ENCODE assay signal across 9 mouse cellular contexts in the genomic region with DNA sequence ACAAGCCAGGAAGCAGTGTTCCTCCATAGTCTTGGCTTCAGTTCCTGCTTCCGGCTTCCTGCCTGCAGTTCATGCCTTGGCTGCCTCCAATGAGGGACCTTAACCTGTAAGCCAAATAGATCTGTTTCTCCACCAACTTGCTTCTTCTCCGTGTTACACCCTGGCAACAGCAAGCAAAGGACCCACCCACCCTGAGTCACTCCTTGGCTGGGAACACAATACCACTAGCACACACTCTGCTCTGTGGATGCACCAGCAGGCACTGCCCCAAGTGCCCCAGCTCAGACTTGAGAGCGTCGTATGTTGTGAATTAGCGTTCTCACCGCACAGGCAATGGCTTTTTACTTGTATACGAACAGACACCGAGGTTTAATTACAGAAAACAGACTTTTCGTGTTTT. TPM values are rescaled to one million over a fixed set of nuclear protein-coding genes. Genes with fewer than 3 reads are reported as not detected.
DNase-seq lines count a peak whose midpoint lies in the region.
"Had no signal": no experiment of that assay in that cellular context is flagged by ENCODE, and none has a peak within 500 bp of the region (broad histone marks: within the 10 kb centered on the region; RNA-seq: fewer than 3 reads in every experiment).

No protein-coding gene starts in this region.

- intact Hi-C loops in gastrocnemius, postnatal 36 days (cut with DNase I) = no loop called here

- DNase-seq in layer of hippocampus, adult 11-12 months (ENCODE audit: low spot score) = peak; percentile 30
- DNase-seq in layer of hippocampus, adult 9-10 months (ENCODE audit: low spot score) = no peak
- peak; percentile 62 for DNase-seq in 3134 (ENCODE audit: extremely low read depth, insufficient read length, low spot score)
- peak; percentile 26 for DNase-seq in adrenal gland, postnatal 14 days
- DNase-seq in gastrocnemius, postnatal 36 days = peak; percentile 28 to 34
- no peak for DNase-seq in thymus, postnatal 4 days
- DNase-seq in cerebellum, adult 9-10 months = no peak
- DNase-seq in spleen, postnatal 36 days (ENCODE audit: low spot score in 2 of 2) = no peak
- DNase-seq: kidney, adult 18-20 months had no signal

RNA-seq across cellular contexts. Expression of a gene that starts 57.2 kb away (rescaled TPM):
- 22.0 and 23.2 TPM in 2 replicates for total RNA-seq in adrenal gland, postnatal 14 days (2021)
- 1 to 10 TPM; 8.3 to 9.4 TPM for total RNA-seq in gastrocnemius, postnatal 36 days (2021)

RNA-seq across cellular contexts. Expression of a gene that starts 57.4 kb away (rescaled TPM):
- 14.6 and 18.0 TPM in 2 replicates for total RNA-seq in adrenal gland, postnatal 14 days (2021)
- total RNA-seq in gastrocnemius, postnatal 36 days (2021) = 10 to 100 TPM; 10.9 to 13.4 TPM

Comparison
In these comparisons a context has a peak if more than half of its experiments do, and no peak if none do; other contexts are left out.
1. DNase-seq: peak in layer of hippocampus, adult 11-12 months (single experiment), 3134 (single experiment), adrenal gland, postnatal 14 days (single experiment) and gastrocnemius, postnatal 36 days (2 of 2); none in layer of hippocampus, adult 9-10 months (single experiment), thymus, postnatal 4 days (single experiment), cerebellum, adult 9-10 months (single experiment) and spleen, postnatal 36 days (0 of 2).